Mouse (Mus musculus): ENCODE measurements around the gene Gm28305.

- no peak for TF ChIP-seq CTCF (conservative IDR thresholded peaks at IDR 0.05; ENCODE audit: low read length)
- no peak for TF ChIP-seq NANOG (IDR thresholded peaks at IDR 0.05; ENCODE audit: borderline replicate concordance, low read length)
Observed at GRCm38 (mm10) chr9:104063244-104063961, 22.9 kb downstream of the Gm28305 start, which contains the start of gene Acad11.
